ENCODE assay signal across 8 mouse cellular contexts in the genomic region with DNA sequence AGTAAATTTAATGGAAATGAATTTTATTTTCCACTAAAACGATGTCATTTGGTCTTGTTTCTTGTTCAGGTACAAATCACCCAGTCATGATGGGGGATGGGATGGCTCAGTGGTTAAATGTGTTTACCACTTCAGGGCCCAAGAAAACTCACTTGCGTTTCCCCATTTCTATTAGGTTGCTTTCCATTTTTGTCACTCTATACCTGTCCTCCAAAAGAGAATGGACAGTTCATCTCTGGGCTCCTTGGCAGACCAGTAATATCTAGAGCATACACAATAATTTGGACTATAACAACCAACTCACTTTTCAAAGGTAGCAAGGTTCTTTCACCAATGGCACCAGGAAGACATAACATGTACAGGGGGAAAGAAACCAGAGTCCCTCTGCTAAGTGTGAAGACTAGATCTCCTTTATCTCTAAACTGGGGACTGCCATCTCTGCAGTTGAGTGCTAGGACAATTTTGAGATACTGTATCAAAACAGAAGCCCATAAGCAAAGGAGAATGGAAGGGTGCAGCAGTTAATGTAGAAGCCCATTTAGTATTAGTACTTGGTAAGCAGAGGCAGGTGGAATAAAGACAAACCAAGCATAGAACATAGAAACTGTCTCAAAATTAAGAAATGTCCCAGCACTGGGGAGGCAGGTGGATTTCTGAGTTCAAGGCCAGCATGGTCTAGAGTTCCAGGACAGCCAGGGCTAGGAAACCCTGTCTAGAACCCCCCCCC. TPM values are rescaled to one million over a fixed set of nuclear protein-coding genes. Genes with fewer than 3 reads are reported as not detected.
DNase-seq lines count a peak whose midpoint lies in the region; ATAC-seq and TF ChIP-seq lines count a peak whose summit lies in the region.

No protein-coding gene starts in this region.

- peak overlapping the region; percentile 83 for H3K4me3 ChIP-seq in gastrocnemius, adult 2 months
- H3K4me3 ChIP-seq in G1E (ENCODE audit: low read depth, low read length) = peak overlapping the region; percentile 74
- H3K4me3 ChIP-seq in hindbrain, embryonic 10.5 days = peak overlapping the region; percentile 72

- peaks cover 18% of the 10 kb centered on the region for H3K36me3 ChIP-seq in G1E (replicated peaks)
- H3K36me3 ChIP-seq in hindbrain, embryonic 10.5 days = peaks cover 18% of the 10 kb centered on the region

- WGBS in hindbrain, embryonic 10.5 days = 23% methylated on average over 2 of the region's 2 CpGs

- H3K9me3 ChIP-seq in G1E (replicated peaks) = no peaks in the 10 kb centered on the region
- no peaks in the 10 kb centered on the region for H3K9me3 ChIP-seq in hindbrain, embryonic 10.5 days

- no peak for DNase-seq in gastrocnemius, adult 2 months
- DNase-seq in gastrocnemius, postnatal 14 days = no peak
- no peak for DNase-seq in G1E (ENCODE audit: low spot score)
- no peak for DNase-seq in hindbrain, embryonic 10.5 days (ENCODE audit: low spot score)
- DNase-seq in gastrocnemius, postnatal 36 days = no peak
- DNase-seq in right cerebral cortex, postnatal 10 days (ENCODE audit: low spot score in 2 of 2) = no peak
- no peak for DNase-seq in adrenal gland, adult (ENCODE audit: inconsistent age in 2 of 2, low spot score in 1 of 2)

- no peaks in the 10 kb centered on the region for H3K27me3 ChIP-seq in G1E (ENCODE audit: insufficient read depth, low read length)
- H3K27me3 ChIP-seq in hindbrain, embryonic 10.5 days (ENCODE audit: insufficient read depth, poor library complexity, severe bottlenecking) = no peaks in the 10 kb centered on the region

- no peak for TF ChIP-seq CTCF in gastrocnemius, adult 2 months (IDR thresholded peaks at IDR 0.05)
- TF ChIP-seq CTCF in G1E (IDR thresholded peaks at IDR 0.05; ENCODE audit: low read depth, low read length) = no peak

- peaks cover 33% of the 10 kb centered on the region for H3K4me1 ChIP-seq in G1E (ENCODE audit: insufficient read depth, low read depth, low read length)
- H3K4me1 ChIP-seq in hindbrain, embryonic 10.5 days (replicated peaks) = peaks cover 17% of the 10 kb centered on the region

- ATAC-seq in G1E (ENCODE audit: extremely low read depth, insufficient number of reproducible peaks, low FRiP score, poor library complexity, severe bottlenecking) = no peak
- peak; percentile 6 for ATAC-seq in megakaryocyte-erythroid progenitor cell, adult 5-6 weeks (replicated peaks; ENCODE audit: low FRiP score, low TSS enrichment, poor library complexity, severe bottlenecking)

- intact Hi-C loops in gastrocnemius, adult 2 months (cut with DNase I) = no loop called here
- intact Hi-C loops in gastrocnemius, postnatal 14 days (cut with DNase I; ENCODE audit: low total_unique reads) = no loop called here
- intact Hi-C loops in gastrocnemius, postnatal 36 days (cut with DNase I) = no loop called here

- peak overlapping the region; percentile 91 for H3K27ac ChIP-seq in gastrocnemius, adult 2 months
- H3K27ac ChIP-seq in hindbrain, embryonic 10.5 days = no peak overlapping the region

RNA-seq across cellular contexts. Expression of a gene that starts 27.5 kb away (rescaled TPM):
- 10 to 100 TPM in 1 of 2 experiments, 1 to 10 TPM in 1; 9.0 to 10.5 TPM for total RNA-seq in gastrocnemius, adult 2 months (2021)
- total RNA-seq in gastrocnemius, postnatal 14 days (2021) = 1 to 10 TPM; 6.1 to 6.4 TPM
- total RNA-seq in G1E (2014; fragmentation: Nextera tagmentation) = 14.9 and 30.9 TPM in 2 replicates
- 13.6 and 14.0 TPM in 2 replicates for total RNA-seq in G1E (2017)
- 0.45 and 0.93 TPM in 2 replicates for polyA plus RNA-seq in G1E (2012)
- polyA plus RNA-seq in hindbrain, embryonic 10.5 days (2016; fragmentation: Nextera tagmentation; extraction: Ambion mirVana) = 7.6 and 9.0 TPM in 2 replicates
- 8.7 and 11.2 TPM in 2 replicates for total RNA-seq in megakaryocyte-erythroid progenitor cell, adult 5-6 weeks (2014; fragmentation: Nextera tagmentation)
- 9.9 and 11.4 TPM in 2 replicates for total RNA-seq in megakaryocyte-erythroid progenitor cell, adult 5-6 weeks (2017)
- total RNA-seq in gastrocnemius, postnatal 36 days (2021) = 1 to 10 TPM; 9.4 TPM

RNA-seq across cellular contexts. Expression of a gene that starts 37.9 kb away (rescaled TPM):
- total RNA-seq in gastrocnemius, adult 2 months (2021) = 10 to 100 TPM; 59.4 to 65.0 TPM
- total RNA-seq in gastrocnemius, postnatal 14 days (2021) = 10 to 100 TPM; 43.7 to 56.5 TPM
- total RNA-seq in G1E (2014; fragmentation: Nextera tagmentation) (251 and 283 TPM in 2 replicates), G1E (2017) (152 and 197 TPM in 2 replicates)
- 148 and 152 TPM in 2 replicates for polyA plus RNA-seq in G1E (2012)
- polyA plus RNA-seq in hindbrain, embryonic 10.5 days (2016; fragmentation: Nextera tagmentation; extraction: Ambion mirVana) = 79.9 and 108 TPM in 2 replicates
- 201 and 242 TPM in 2 replicates for total RNA-seq in megakaryocyte-erythroid progenitor cell, adult 5-6 weeks (2014; fragmentation: Nextera tagmentation)
- total RNA-seq in megakaryocyte-erythroid progenitor cell, adult 5-6 weeks (2017) = 352 and 418 TPM in 2 replicates
- total RNA-seq in gastrocnemius, postnatal 36 days (2021) = 10 to 100 TPM; 34.9 to 55.0 TPM
